Mouse (Mus musculus) layer of hippocampus, adult 18-20 months (tissue): ENCODE measurements around the gene Adamts2. TPM values are rescaled to one million over a fixed set of nuclear protein-coding genes. Genes with fewer than 3 reads are reported as not detected.
A peak's percentile ranks its signal among the peaks of the same experiment; 100 is the strongest.

Source experiments
- DNase-seq, 2 experiments: peaks; one replicate each; pipeline ENCODE4 v3.0.0; 2022; ENCODE audit warnings: low spot score in 2 of 2
- total RNA-seq, 2 experiments: library from RNA; stranded (reverse); gene quantifications; 2 replicates each; pipeline ENCODE4 v1.2.3; 2021

The Adamts2 gene
- total RNA-seq, 2 experiments from 2014 or later = 13.7 to 16.8 TPM

DNA sequence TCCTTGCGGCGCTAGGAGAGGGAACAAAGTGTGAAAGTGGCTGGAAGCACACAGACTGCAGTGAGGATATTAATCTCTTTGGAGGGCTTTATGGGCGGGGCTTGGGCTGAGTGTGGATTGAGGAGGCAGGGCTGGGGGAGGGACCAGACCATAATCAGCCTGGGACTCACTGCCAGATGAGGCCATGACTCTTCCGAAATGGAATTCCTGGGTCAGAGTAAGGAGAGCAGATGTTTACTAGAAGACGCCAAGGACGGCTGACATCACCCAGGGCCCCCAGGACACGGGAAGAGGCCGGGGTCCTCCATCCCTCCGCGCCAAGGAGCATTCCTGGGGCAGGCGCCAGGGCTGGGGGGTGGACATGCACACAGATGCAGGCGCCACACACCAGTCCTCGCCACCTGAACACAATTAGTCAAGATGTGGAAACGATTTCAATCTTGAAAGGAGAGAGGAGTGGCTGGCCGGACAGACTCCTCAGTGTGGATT lies 20.4 kb downstream of the Adamts2 start:
- no peak for DNase-seq

DNA sequence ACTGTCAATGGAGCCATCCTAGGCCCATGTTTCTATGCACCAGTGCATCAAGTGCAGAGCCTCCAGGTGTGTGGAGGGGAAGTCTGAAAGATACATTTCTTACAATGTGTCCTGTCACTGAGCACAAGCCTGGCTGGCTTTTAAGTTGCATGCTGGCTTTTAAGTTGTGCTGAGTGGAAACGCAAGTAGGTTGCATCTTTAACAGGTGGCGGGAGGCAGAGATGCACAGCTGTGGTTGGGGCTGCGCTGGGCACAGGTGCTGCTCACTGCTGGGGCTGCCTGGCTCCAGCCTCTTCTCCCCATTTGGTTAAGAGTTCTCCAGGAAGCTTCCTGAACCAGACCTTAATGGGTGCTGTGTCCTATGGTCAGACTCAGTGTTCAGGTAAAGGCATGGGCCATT lies 21.9 kb downstream of the Adamts2 start:
- DNase-seq = no peak

DNA sequence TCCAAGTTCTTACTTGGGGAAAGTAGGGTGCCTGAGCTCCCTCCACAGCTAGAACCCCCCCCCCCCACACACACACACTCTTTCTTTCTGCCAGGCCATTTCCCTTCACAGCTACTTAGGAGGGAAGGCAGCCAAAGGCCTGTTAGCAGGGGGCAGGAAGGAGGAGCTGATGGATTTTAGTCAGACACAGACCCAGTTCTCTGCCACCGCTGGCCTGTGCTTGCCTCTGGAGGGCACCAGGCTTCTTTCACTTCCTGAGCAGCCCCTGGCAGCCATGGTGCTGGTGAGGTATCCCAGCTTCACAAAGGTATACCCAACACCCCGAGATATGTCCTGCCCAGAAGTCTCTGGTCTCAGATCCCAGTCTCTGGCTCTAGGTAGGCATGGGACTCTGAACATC lies 22.4 kb downstream of the Adamts2 start:
- no peak for DNase-seq

- no peak for DNase-seq
Observed at GRCm38 (mm10) chr11:50624720-50625119, 22.8 kb downstream of the Adamts2 start.

- no peak for DNase-seq
Observed at GRCm38 (mm10) chr11:50628915-50629314, 27.0 kb downstream of the Adamts2 start.

GRCm38 (mm10) chr11:50630462-50630861 lies 28.6 kb downstream of the Adamts2 start:
- no peak for DNase-seq

DNA sequence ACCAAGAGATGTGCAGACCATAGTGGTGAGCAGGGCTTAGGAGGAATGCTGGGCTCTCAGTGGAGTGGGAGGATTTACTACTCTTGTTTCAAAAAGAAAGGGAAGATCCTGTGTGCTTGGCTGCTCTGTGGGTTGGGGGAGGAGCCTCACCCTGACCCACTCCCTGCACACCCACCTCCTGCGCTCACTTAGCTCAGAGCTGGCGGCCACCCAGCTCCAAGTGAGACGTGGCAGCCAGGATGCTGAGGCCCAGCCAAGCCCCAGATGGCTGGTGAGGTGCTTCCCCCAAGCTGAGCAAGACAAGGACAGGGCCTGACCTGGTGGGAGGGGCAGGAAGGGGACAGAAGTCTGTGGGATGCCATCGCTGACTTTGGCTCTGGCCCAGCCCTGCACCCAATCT lies 30.4 kb downstream of the Adamts2 start:
- peak; percentile 37 to 65 for DNase-seq

DNA sequence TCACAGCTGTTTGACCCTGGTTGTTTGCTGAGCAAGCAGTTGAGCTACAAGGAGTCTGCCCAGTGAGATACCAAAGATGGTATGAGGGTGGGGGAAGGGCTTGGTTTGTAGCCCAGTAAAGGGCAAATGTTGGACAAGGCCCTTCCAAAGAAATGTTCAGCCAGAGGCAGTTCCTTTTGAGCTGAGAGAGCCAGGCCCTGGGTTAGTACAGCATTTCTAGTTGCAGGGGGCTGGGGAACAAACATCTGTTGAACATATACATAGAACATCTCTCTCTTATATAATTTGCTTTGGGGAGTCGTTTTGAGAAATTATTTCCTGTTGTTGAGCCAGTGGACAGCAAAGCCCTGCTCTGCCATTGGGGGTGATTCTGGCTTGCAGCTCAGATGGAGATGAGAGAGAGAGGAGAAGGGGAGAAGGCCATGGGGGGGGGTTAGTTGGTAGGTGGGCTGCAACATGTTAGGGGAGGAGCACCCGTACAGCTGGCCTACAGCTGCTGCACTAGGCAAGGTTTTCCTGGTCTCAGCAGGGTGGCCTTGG lies 33.2 kb downstream of the Adamts2 start:
- no peak for DNase-seq

GRCm38 (mm10) chr11:50637026-50637425 lies 35.1 kb downstream of the Adamts2 start:
- no peak for DNase-seq

GRCm38 (mm10) chr11:50638197-50638867 lies 36.4 kb downstream of the Adamts2 start:
- DNase-seq = no peak

GRCm38 (mm10) chr11:50638868-50639220 lies 37.0 kb downstream of the Adamts2 start:
- DNase-seq = no peak

DNA sequence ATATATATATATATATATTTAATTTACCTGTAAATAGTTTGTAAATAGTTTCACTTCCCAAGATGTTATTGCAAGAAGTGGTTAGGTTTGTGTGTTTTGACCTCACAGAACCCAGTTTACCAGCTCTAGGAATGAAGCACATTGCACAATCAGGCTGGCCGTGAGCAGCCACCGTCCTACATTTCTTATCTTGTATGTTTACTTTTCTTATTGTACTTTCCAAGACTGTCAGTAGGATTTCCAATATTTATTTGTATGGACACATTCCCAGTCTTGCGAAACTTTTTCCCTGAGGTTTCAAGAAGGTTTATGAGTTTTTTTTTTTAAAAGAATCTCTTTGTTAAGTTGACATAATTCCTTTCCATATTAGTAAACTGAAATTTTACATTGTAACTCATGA lies 40.7 kb downstream of the Adamts2 start:
- DNase-seq = no peak

- no peak for DNase-seq
Observed at GRCm38 (mm10) chr11:50646148-50646547, 44.3 kb downstream of the Adamts2 start.

GRCm38 (mm10) chr11:50648143-50648807 lies 46.4 kb downstream of the Adamts2 start:
- no peak for DNase-seq

- DNase-seq = no peak
Observed at GRCm38 (mm10) chr11:50650037-50650436, 48.2 kb downstream of the Adamts2 start.

DNA sequence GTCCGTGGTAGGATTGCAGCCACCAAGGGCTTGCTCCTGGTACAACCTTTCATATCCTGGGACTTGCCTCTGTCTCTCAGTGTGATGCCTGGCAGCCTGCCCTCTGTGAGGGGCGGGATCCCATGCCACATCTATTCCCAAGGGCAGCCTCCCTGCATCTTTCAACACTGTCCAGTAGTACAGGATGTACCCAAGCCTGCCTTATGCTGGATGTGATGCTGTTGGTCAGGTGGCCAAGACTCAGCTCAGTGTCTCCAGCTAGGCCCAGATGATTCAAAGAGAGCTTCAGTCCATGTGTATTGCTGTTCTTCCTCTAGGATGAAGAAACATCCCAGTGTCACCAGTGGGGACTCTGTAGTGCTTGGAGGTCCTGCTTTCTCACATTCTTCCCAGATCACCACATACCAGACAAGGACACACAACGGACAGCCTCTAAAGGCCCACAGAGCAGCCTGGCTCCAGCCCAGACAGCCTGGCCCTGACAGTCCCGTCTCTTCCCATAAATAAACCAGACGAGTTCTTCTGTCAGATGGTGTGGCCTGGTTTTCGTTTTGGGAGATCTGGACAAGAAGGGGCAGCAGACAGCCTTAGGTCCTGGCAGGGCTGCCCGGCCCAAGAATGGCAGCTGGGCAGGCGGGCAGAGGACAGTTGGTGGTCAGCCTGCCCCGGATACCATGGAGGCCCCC lies 52.0 kb downstream of the Adamts2 start:
- DNase-seq = no peak

- peak in 1 of 2 experiments; percentile 53 for DNase-seq
Observed at GRCm38 (mm10) chr11:50658826-50659225, 56.9 kb downstream of the Adamts2 start.

- no peak for DNase-seq
Observed at GRCm38 (mm10) chr11:50662176-50662575, 60.3 kb downstream of the Adamts2 start.

DNA sequence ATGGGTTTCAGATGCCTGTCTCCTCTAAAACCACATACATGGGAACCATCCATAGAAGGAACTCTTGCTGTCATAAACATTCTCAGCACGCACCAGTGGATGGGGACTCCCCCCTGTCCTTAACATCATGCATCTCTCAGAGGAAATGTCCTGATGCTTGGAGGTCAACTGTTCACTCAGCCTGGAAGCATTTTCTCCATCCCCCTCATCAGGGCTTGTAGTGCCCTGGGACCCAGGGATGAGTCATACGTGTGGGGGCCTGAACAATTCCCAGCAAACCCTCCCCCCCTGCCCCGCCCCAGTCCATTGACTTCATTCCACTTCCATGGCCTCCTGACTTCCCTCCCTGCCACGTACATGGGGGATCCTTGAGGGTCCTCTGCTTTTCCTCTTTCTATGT lies 62.9 kb downstream of the Adamts2 start:
- no peak for DNase-seq

GRCm38 (mm10) chr11:50669542-50670362 lies 67.9 kb downstream of the Adamts2 start:
- DNase-seq = peak; percentile 16 to 31

DNA sequence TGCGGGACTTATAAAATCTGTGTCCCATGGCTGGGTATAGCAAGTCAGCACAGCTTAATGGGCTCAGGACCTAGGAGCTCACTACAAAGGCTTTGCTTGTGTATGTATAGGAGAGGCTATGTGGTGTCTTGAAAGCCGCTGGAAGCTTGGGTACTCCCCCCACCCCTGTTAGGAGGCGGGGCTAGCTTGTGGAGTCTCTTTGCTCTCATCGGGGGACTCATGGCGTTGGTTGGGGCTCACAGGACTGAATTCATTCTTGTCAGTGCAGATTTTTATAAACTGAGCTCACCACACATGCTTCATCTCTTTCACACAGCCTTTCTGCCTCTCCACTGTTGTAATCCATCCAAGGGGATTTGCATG lies 68.5 kb downstream of the Adamts2 start:
- DNase-seq = no peak
